ENCODE assay signal across 8 mouse cellular contexts in the genomic region with DNA sequence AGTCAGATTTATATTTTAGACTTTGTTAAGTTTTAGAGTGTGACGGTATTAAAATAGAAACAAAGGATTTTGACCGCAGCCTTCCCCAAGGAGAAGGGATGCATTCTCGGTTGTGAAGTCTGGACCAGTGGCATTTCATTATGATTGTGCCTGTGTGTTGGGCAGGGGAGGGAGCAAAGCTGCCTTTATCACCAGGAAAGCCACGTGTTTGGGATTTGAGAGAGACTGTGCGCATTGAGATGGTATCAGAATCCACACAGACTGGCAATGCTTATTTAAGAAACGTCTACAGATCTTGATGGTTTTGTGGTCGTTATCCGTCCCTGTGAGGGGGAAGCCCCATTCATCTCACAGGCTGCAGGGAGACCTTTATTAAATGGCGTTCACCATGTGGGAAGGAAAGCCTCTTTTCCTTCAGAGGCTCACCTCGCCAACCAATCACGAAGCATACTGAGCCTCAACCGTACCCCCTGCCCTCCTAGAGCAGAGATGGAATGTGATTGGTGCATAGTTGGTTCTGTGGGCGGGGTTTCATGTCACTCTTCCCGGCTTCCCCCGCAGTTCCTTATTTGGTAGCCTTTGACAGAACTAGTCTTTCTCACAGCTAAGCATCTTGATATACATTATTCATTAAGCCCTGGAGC.
A peak's percentile ranks its signal among the peaks of the same experiment; 100 is the strongest.
DNase-seq lines count a peak whose midpoint lies in the region; ATAC-seq and TF ChIP-seq lines count a peak whose summit lies in the region.

No protein-coding gene starts in this region.

- H3K27me3 ChIP-seq in liver, embryonic 15.5 days: no peaks in the 10 kb centered on the region

- peak overlapping the region; percentile 60 for H3K4me3 ChIP-seq in gastrocnemius, adult 2 months
- H3K4me3 ChIP-seq in liver, embryonic 15.5 days (replicated peaks): no peak overlapping the region

- no peak overlapping the region for H3K9ac ChIP-seq in liver, embryonic 15.5 days

- ATAC-seq in liver, embryonic 15.5 days (ENCODE audit: insufficient read depth): no peak
- peak; percentile 58 for ATAC-seq in neutrophil, adult 5-6 weeks (ENCODE audit: extremely low read depth, insufficient number of reproducible peaks, low FRiP score, poor library complexity, severe bottlenecking)

- 22% methylated on average over 15 of the region's 15 CpGs for WGBS in liver, embryonic 15.5 days (ENCODE audit: insufficient replicate concordance)

- no peaks in the 10 kb centered on the region for H3K9me3 ChIP-seq in liver, embryonic 15.5 days (replicated peaks)

- H3K27ac ChIP-seq in gastrocnemius, adult 2 months: peak overlapping the region; percentile 93
- no peak overlapping the region for H3K27ac ChIP-seq in liver, embryonic 15.5 days (replicated peaks)

- TF ChIP-seq POLR2A in brain, embryonic 14.5 days (IDR thresholded peaks at IDR 0.05; ENCODE audit: borderline replicate concordance, extremely low read depth, insufficient read depth, insufficient read length, poor library complexity, severe bottlenecking): no peak

- peaks cover 16% of the 10 kb centered on the region for H3K4me1 ChIP-seq in liver, embryonic 15.5 days (replicated peaks)

- DNase-seq in gastrocnemius, adult 2 months: no peak
- DNase-seq in gastrocnemius, postnatal 14 days: no peak
- peak; percentile 98 for DNase-seq in brain, embryonic 14.5 days (ENCODE audit: low read depth)
- DNase-seq in frontal cortex, adult 2 months (ENCODE audit: extremely low spot score in 1 of 2, low spot score in 1 of 2): peak; percentile 93 to 95
- peak; percentile 82 to 92 for DNase-seq in layer of hippocampus, adult 18-20 months (ENCODE audit: low spot score in 2 of 2)
- DNase-seq in spleen, postnatal 10 days (ENCODE audit: low spot score in 2 of 2): no peak

- TF ChIP-seq CTCF in gastrocnemius, adult 2 months (IDR thresholded peaks at IDR 0.05): no peak
- no peak for TF ChIP-seq CTCF in brain, embryonic 14.5 days (IDR thresholded peaks at IDR 0.05; ENCODE audit: borderline replicate concordance, extremely low read depth, insufficient read depth, insufficient read length)

- H3K4me2 ChIP-seq in liver, embryonic 15.5 days: peak overlapping the region; percentile 38

- intact Hi-C loops in gastrocnemius, adult 2 months (cut with DNase I): no loop called here
- intact Hi-C loops in gastrocnemius, postnatal 14 days (cut with DNase I; ENCODE audit: low total_unique reads): no loop called here

- H3K36me3 ChIP-seq in liver, embryonic 15.5 days (replicated peaks): no peaks in the 10 kb centered on the region

Comparison
In these comparisons a context has a peak if more than half of its experiments do, and no peak if none do; other contexts are left out.
1. DNase-seq: peak in brain, embryonic 14.5 days (single experiment), frontal cortex, adult 2 months (2 of 2) and layer of hippocampus, adult 18-20 months (2 of 2); none in gastrocnemius, adult 2 months (single experiment), gastrocnemius, postnatal 14 days (single experiment) and spleen, postnatal 10 days (0 of 2).